In the genomic region with DNA sequence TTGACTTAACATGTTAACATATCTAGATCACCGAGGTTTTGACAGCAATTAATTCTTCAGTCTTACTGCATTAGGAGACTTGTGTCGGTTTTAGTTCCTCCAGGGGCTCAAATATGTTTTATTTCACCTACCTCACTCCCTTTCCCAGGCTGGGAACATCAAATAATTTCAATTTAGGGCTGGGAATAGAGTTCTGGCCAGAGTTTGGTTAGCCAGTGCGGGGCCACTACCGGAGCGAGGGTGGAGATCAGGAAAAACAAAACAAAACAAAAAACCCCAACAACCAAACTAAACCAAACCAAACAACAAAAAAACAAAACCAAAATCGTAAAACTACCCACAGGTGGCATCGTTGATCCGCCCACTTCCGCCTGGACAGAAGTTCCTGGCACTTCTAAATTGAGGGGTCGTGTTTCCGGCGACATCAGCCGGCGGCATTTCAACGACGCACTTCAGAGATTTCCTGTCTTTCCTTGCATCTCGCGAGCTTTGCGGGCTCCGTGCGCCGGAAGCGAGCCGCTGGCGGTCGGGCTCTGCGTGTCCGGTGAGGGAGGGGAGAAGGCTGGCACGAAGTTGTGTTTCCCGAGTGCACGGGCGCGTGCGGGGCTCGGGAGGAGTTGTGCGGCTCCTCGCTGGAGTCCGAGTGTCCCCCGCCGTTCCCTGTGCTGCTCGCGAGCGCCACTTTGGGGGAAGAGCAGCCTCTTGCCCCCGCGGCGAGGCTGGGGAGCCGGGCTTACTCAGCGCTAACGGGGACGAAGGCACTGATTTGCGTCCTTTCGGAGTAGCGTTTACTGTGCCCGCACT, we compare ENCODE assay signal across 8 mouse cellular contexts. TPM values are rescaled to one million over a fixed set of nuclear protein-coding genes. Genes with fewer than 3 reads are reported as not detected.
DNase-seq lines count a peak whose midpoint lies in the region; ATAC-seq and TF ChIP-seq lines count a peak whose summit lies in the region.

A gene (plus strand): TSS at position 437 of the 804 bp plus-strand sequence.

- peak; percentile 92 for DNase-seq in ES-E14 (ENCODE audit: low read depth, low spot score)
- DNase-seq in cerebellum, adult 11-12 months = peak; percentile 90
- peak; percentile 84 for DNase-seq in heart, postnatal 25 days (ENCODE audit: low spot score)
- DNase-seq in layer of hippocampus, adult 18-20 months (ENCODE audit: low spot score in 2 of 2) = peak; percentile 87 to 96
- peak; percentile 89 for DNase-seq in lung, adult 2 months
- peak; percentile 79 to 90 for DNase-seq in thymus, adult 18-20 months

- H3K27me3 ChIP-seq in forebrain, embryonic 15.5 days = no peaks in the 10 kb centered on the region

- in situ Hi-C loops in ES-E14 (cut with MboI; ENCODE audit: low sequenced_read_pairs in 2 of 2, unreplicated experiment in 2 of 2) = no loop called here

- peaks cover 0 to 3% of the 10 kb centered on the region in 2 experiments; a peak in 1 of 4 replicates for H3K4me1 ChIP-seq in ES-E14 (ENCODE audit: control insufficient read depth in 2 of 2, insufficient read depth in 2 of 2, low read length in 2 of 2, poor library complexity in 1 of 2)
- peaks cover 18% of the 10 kb centered on the region for H3K4me1 ChIP-seq in forebrain, embryonic 15.5 days
- no peaks in the 10 kb centered on the region; the same call in 1 of the 2 replicates for H3K4me1 ChIP-seq in lung, adult 2 months (ENCODE audit: control insufficient read depth, insufficient read depth, low read length)

- 0 out of 2 replicates have a peak, but pooled peaks have one; percentile 0 for TF ChIP-seq CTCF in lung, adult 2 months (IDR thresholded peaks at IDR 0.05; ENCODE audit: insufficient read depth, low read length)

- H3K27ac ChIP-seq in ES-E14 (ENCODE audit: insufficient read depth, low read depth, low read length, poor library complexity, severe bottlenecking) = peak within 1 kb of the TSS; percentile 96
- peak within 1 kb of the TSS; percentile 93 for H3K27ac ChIP-seq in forebrain, embryonic 15.5 days (replicated peaks)

- TF ChIP-seq POLR2A in lung, adult 2 months (IDR thresholded peaks at IDR 0.05; ENCODE audit: borderline replicate concordance, extremely low read depth, low read depth, low read length) = peak; percentile 94

- no peaks in the 10 kb centered on the region for H3K9me3 ChIP-seq in ES-E14 (ENCODE audit: control insufficient read depth, insufficient read depth, low read depth, low read length)
- H3K9me3 ChIP-seq in forebrain, embryonic 15.5 days = no peaks in the 10 kb centered on the region

- H3K9ac ChIP-seq in ES-E14 (ENCODE audit: insufficient read depth, low read depth, low read length, poor library complexity, severe bottlenecking) = peak within 1 kb of the TSS; percentile 100
- peak within 1 kb of the TSS; percentile 82 for H3K9ac ChIP-seq in forebrain, embryonic 15.5 days (replicated peaks)

- H3K36me3 ChIP-seq in ES-E14 (ENCODE audit: control insufficient read depth, insufficient read depth, low read length, poor library complexity, severe bottlenecking) = peaks cover 12% of the 10 kb centered on the region
- peaks cover 20% of the 10 kb centered on the region for H3K36me3 ChIP-seq in forebrain, embryonic 15.5 days

- H3K4me2 ChIP-seq in forebrain, embryonic 15.5 days (replicated peaks) = peak within 1 kb of the TSS; percentile 79

- intact Hi-C loops in heart, postnatal 25 days (cut with DNase I) = loop anchor here (1.0 to 2.0 kb wide), 2 partner anchors 34 to 146 kb away; a partner anchor contains a TSS

- H3K4me3 ChIP-seq in ES-E14 (ENCODE audit: insufficient read depth in 1 of 2, low read depth in 1 of 2, low read length in 2 of 2, poor library complexity in 1 of 2, severe bottlenecking in 1 of 2) = peak within 1 kb of the TSS; percentile 80 to 100
- peak within 1 kb of the TSS; percentile 69 for H3K4me3 ChIP-seq in forebrain, embryonic 15.5 days
- H3K4me3 ChIP-seq in lung, adult 2 months (replicated peaks; ENCODE audit: extremely low read depth, low read depth, low read length) = peak within 1 kb of the TSS; percentile 97

- ATAC-seq in forebrain, embryonic 15.5 days (replicated peaks) = peak; percentile 96
- peak; percentile 95 for ATAC-seq in neutrophil, adult 5-6 weeks (ENCODE audit: extremely low read depth, insufficient number of reproducible peaks, low FRiP score, poor library complexity, severe bottlenecking)

- WGBS in forebrain, embryonic 15.5 days = under 1% methylated on average over 54 of the region's 54 CpGs
- under 1% methylated on average over 54 of the region's 54 CpGs for WGBS in lung, adult 2 months

TF ChIP-seq in ES-E14, 5 proteins besides CTCF, POLR2A, EP300 and RAD21:
- TF ChIP-seq ZC3H11A (IDR thresholded peaks at IDR 0.05; ENCODE audit: borderline replicate concordance, low read depth, low read length) (no peak), CHD2 (IDR thresholded peaks at IDR 0.05; ENCODE audit: low read depth, low read length) (peak; percentile 99), MAFK (IDR thresholded peaks at IDR 0.05; ENCODE audit: insufficient read depth, low read depth, low read length) (no peak), ZNF384 (IDR thresholded peaks at IDR 0.05; ENCODE audit: low read depth, low read length) (no peak), HCFC1 (IDR thresholded peaks at IDR 0.05; ENCODE audit: borderline replicate concordance, insufficient read depth, low read length) (peak; percentile 82)

RNA-seq across cellular contexts. Expression of the gene that starts here (rescaled TPM):
- 96.9 and 112 TPM in 2 replicates for total RNA-seq in ES-E14 (2012; rRNA removed)
- 131 and 139 TPM in 2 replicates for polyA plus RNA-seq in forebrain, embryonic 15.5 days (2015; fragmentation: Nextera tagmentation; extraction: Ambion mirVana)
- 10 to 100 TPM; 33.0 to 33.8 TPM for total RNA-seq in heart, postnatal 25 days (2021)
- 10 to 100 TPM; 29.9 to 30.0 TPM for total RNA-seq in layer of hippocampus, adult 18-20 months (2021)
- 7.5 and 9.7 TPM in 2 replicates for polyA plus RNA-seq in lung, adult 2 months (2012; rRNA removed)
- total RNA-seq in neutrophil, adult 5-6 weeks (2017) = 68.6 and 69.5 TPM in 2 replicates

Comparison
In these comparisons a context has a peak if more than half of its experiments do, and no peak if none do; other contexts are left out.
1. Peak in every context shown above with its lines: DNase-seq, ATAC-seq, H3K4me3 ChIP-seq and H3K27ac ChIP-seq.
2. RNA of the gene that starts here (polyA plus RNA-seq): 131 to 139 TPM in forebrain, embryonic 15.5 days; 7.5 to 9.7 TPM in lung, adult 2 months; every median in the first group is over 10 times any median in the second.